Mouse (Mus musculus) ES-Bruce4 (cell line): ENCODE data around the gene Kcnh2. TPM values are rescaled to one million over a fixed set of nuclear protein-coding genes. Genes with fewer than 3 reads are reported as not detected.
A peak's percentile ranks its signal among the peaks of the same experiment; 100 is the strongest.
"Not testable (repeated sequence)": the region's sequence is repeated elsewhere in the genome, so short reads cannot be mapped to it uniquely, and the experiment has no call there.

Experiments used
- H3K27ac ChIP-seq: 2 replicates; pipeline ENCODE4 v1.5.1; 2012; ENCODE audit warnings: low read length, inconsistent platforms; ENCODE audit not compliant: insufficient read depth
- H3K27me3 ChIP-seq: 2 replicates; pipeline ENCODE4 v1.6.1; 2012; ENCODE audit warnings: mild to moderate bottlenecking, low read length, inconsistent platforms; ENCODE audit not compliant: control insufficient read depth, poor library complexity, insufficient read depth, severe bottlenecking
- H3K36me3 ChIP-seq: 2 replicates; pipeline ENCODE4 v1.6.1; 2012; ENCODE audit warnings: inconsistent platforms, mild to moderate bottlenecking, low read length, moderate library complexity; ENCODE audit not compliant: control insufficient read depth, poor library complexity, insufficient read depth, severe bottlenecking
- H3K4me1 ChIP-seq: one replicate; pipeline ENCODE4 v1.8.1; 2011; ENCODE audit warnings: low read length; ENCODE audit not compliant: control insufficient read depth, insufficient read depth
- H3K4me3 ChIP-seq: 2 replicates; pipeline ENCODE4 v1.5.1; 2011; ENCODE audit warnings: low read depth, mild to moderate bottlenecking, low read length
- H3K9ac ChIP-seq: 2 replicates; pipeline ENCODE4 v1.6.1; 2012; ENCODE audit warnings: low read depth, mild to moderate bottlenecking, inconsistent platforms; ENCODE audit not compliant: poor library complexity, severe bottlenecking
- H3K9me3 ChIP-seq: replicated peaks from 2 replicates; pipeline ENCODE4 v1.6.1; 2012; ENCODE audit warnings: mild to moderate bottlenecking, low read length, inconsistent platforms; ENCODE audit not compliant: control insufficient read depth, poor library complexity, insufficient read depth, severe bottlenecking
- CTCF ChIP-seq: IDR thresholded peaks from one replicate; pipeline ENCODE4 v1.8.1; 2011; ENCODE audit warnings: low read depth, low read length
- EP300 ChIP-seq: IDR thresholded peaks from 2 replicates; pipeline ENCODE4 v1.6.1; 2011; ENCODE audit warnings: low read depth, low read length; ENCODE audit not compliant: insufficient read depth
- POLR2A ChIP-seq: IDR thresholded peaks from one replicate; pipeline ENCODE4 v1.8.1; 2011; ENCODE audit warnings: low read length; ENCODE audit not compliant: insufficient read depth
- polyA plus RNA-seq: library from polyadenylated mRNA; stranded (reverse); fragments of >200 nt; gene quantifications from 2 replicates; pipeline ENCODE4 v1.2.4, GENCODE M21; 2011; ENCODE audit warnings: low read depth; ENCODE audit not compliant: missing spikeins, insufficient read depth, insufficient read length

Kcnh2 gene
- polyA plus RNA-seq: 3.3 and 5.8 TPM in 2 replicates

DNA sequence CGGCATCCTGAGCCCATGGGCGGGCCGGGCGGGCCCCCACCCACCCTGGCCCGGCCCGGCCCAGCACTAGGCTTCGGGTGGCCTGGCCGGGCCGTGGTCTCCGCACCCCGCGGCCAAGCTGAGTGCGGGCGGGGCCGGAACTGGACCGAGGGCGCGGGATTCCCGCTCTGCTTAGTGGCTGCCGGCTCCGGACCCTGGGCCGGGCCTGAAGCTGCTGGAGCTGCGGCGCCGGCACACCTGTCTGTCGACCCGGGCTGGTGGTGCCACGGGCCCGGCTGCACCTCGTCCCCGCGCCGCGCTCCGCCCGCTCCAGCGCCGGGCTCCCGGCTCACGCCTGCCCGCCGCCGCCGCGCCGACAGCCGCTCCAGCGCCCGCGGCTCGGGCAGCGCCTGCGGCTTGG, at the start of gene Kcnh2:
Gene Kcnh2 (minus strand): TSS at position 327 of the 400 bp plus-strand sequence.
- H3K36me3 ChIP-seq: no peaks in the 10 kb centered on the region
- no peaks in the 10 kb centered on the region for H3K27me3 ChIP-seq
- peak within 1 kb of the TSS; percentile 83 for H3K9ac ChIP-seq
- no peak within 1 kb of the TSS for H3K27ac ChIP-seq
- H3K9me3 ChIP-seq: no peaks in the 10 kb centered on the region
- peaks cover 2% of the 10 kb centered on the region for H3K4me1 ChIP-seq
- peak within 1 kb of the TSS; percentile 66 for H3K4me3 ChIP-seq
- TF ChIP-seq POLR2A: no peak
- no peak for TF ChIP-seq EP300
- no peak for TF ChIP-seq CTCF

DNA sequence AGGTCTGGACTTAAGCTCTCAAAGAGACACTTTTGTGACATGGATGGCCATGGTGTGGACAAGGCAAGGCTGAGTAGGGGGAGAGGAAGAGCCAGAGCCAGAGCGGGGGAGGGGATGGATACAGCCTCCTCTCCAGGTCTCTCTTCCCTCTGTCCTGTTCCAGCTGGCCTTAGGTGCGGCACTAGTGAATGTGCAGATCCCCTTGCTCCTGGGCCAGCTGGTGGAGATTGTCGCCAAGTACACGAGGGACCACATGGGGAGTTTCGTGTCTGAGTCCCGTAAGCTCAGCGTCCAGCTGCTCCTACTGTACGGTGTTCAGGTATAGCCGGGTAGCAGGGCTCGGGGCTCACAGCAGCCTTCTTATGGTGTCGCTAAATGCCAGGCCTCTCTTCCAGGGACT, 49.0 kb upstream of the Kcnh2 start:
- Histone ChIP-seq H3K4me1 (no peaks in the 10 kb centered on the region), H3K36me3 (no peaks in the 10 kb centered on the region), H3K9ac (no peak overlapping the region), H3K4me3 (no peak overlapping the region), H3K27me3 (no peaks in the 10 kb centered on the region), H3K9me3 (no peaks in the 10 kb centered on the region), H3K27ac (no peak overlapping the region)
- TF ChIP-seq EP300 (no peak), POLR2A (no peak), CTCF (no peak)

DNA sequence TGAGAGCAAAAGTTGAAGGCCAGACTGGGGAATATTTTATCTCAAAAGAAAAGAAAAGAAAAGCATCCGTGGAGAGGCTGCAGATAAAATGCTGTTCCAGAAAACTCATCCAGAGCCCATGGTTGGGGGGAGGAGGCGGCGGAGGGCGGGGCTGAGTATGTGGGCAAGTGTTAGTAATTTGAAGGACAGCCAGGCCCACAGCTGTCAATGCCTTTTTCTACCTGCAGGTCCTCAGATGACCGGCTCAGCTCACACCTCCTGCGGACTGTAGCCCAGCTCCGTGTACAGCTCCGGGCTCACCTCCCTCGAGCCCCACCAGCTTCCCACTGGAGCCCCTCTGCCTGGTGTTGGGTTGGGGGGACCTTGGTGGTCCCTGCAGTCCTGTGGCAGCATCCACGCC, 48.3 kb upstream of the Kcnh2 start:
- no peak overlapping the region for H3K9ac ChIP-seq
- H3K9me3 ChIP-seq: no peaks in the 10 kb centered on the region
- no peaks in the 10 kb centered on the region for H3K4me1 ChIP-seq
- no peak overlapping the region for H3K4me3 ChIP-seq
- H3K36me3 ChIP-seq: no peaks in the 10 kb centered on the region
- no peak overlapping the region for H3K27ac ChIP-seq
- H3K27me3 ChIP-seq: no peaks in the 10 kb centered on the region
- TF ChIP-seq CTCF (no peak), POLR2A (no peak), EP300 (no peak)

GRCm38 (mm10) chr5:24396254-24396653, 44.9 kb upstream of the Kcnh2 start:
- not testable (repeated sequence) for H3K27ac ChIP-seq, H3K9me3 ChIP-seq, H3K9ac ChIP-seq, H3K36me3 ChIP-seq, H3K4me3 ChIP-seq, H3K4me1 ChIP-seq, H3K27me3 ChIP-seq

DNA sequence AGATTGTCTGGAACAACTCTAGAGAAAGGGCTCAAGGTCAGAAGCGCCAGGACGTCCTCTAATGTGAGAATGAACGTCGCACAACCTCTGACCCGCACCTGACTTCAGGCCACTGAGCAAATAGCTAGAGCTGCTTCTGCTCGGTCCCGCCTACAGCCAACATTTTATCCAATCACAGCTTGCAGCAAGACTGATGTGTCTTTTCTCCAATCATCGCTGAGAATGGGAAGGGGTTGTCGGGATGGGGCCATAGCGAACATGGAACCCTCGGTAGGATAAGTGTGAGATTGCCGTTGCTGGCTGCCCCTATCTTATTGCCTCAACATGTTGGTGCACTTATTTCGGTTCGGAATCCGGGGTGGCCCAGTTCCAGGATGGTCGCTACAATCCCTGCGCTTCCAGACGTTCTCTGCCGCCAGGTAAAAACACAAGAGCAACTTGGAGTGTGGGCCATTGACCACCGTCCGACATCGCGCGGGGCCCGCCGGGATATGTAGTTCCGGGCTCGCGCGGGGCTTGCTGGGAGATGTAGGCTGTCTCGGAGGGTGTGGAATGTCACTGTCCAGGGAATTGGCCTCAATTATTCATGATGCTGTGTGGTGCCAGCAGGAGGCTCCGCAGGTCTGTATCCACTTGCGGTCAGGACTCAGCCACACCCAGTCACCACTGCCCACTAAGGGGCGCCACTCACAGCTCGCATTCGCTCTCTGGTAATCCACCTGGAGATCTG, 42.9 kb upstream of the Kcnh2 start:
- peak overlapping the region; percentile 70 for H3K27ac ChIP-seq
- H3K27me3 ChIP-seq: no peaks in the 10 kb centered on the region
- H3K9me3 ChIP-seq: no peaks in the 10 kb centered on the region
- H3K4me3 ChIP-seq: peak overlapping the region; percentile 86
- peak overlapping the region; percentile 42 for H3K9ac ChIP-seq
- H3K4me1 ChIP-seq: peaks cover 4% of the 10 kb centered on the region
- no peaks in the 10 kb centered on the region for H3K36me3 ChIP-seq
- TF ChIP-seq CTCF (peak; percentile 79), POLR2A (no peak), EP300 (0 out of 2 replicates have a peak, but pooled peaks have one; percentile 9)

DNA sequence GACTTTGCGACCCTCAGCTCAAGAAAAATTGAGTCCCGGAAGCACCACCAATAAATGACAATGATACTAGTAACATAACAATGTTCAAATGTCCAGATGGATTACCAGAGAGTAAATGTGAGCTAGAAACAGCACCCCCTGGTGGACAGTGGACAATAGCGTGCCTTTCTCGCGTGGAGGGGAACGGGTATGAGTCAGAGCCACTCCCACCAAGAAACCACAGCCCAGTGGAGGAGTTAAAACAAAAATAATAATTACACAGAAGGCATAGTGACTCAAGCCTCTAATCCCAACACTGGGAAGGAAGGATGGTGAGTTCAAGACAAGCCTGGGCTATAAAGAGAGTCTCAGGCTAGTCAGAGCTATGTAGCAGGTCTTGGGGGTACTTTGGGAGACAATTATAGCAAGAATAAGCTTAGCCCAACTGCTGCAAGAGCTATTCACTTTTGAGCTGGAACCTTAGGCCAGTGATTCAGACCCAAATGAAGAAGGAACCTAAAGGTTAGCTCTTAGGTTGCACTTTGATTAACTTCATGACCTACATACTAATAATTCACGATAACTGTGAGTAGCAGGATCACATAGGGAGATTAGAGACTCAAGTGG, 42.1 kb upstream of the Kcnh2 start, which contains the start of gene Abcb8:
Gene Abcb8 (plus strand): TSS at position 272 of the 606 bp plus-strand sequence.
- H3K4me1 ChIP-seq: peaks cover 6% of the 10 kb centered on the region
- H3K9ac ChIP-seq: peak within 1 kb of the TSS; percentile 42
- H3K4me3 ChIP-seq: peak within 1 kb of the TSS; percentile 86
- no peaks in the 10 kb centered on the region for H3K9me3 ChIP-seq
- peak within 1 kb of the TSS; percentile 70 for H3K27ac ChIP-seq
- no peaks in the 10 kb centered on the region for H3K36me3 ChIP-seq
- TF ChIP-seq CTCF (peak; percentile 87), EP300 (no peak)
- no peaks in the 10 kb centered on the region for H3K27me3 ChIP-seq
